Mouse (Mus musculus): Measurements from ENCODE around the gene AA986860. TPM values are rescaled to one million over a fixed set of nuclear protein-coding genes. Genes with fewer than 3 reads are reported as not detected.

AA986860 gene
- polyA plus RNA-seq, 1 experiment from 2014 or later = 0.33 TPM

DNA sequence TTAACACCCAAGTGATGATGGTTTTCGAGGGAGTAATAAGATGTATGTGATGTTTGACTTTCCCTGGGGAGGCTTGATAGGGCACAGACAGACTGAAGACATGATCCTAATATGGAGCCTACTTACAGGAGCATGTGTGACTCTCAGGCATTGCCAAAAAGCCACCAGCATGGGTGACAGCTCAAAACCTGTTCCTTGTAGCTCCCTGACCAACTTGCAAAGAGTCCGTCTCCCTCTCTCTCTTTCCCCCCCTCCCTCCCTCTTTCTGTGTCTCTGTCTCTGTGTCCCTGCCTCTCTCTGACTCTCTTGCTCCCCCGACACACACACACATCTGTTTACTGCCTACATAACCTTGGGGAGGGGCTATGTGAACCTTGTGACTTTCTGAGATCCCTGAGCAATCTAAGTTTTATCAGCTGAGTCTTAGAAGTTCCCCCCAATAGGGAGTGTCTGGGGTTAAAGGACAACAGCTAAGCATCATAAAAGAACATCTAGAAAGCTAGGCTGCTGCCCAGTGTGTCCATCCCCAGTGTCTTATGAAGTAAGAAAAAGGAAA, 6.9 kb downstream of the AA986860 start:
- H3K27ac ChIP-seq = no peak overlapping the region
- no peak overlapping the region for H3K9ac ChIP-seq
- WGBS = 86% methylated on average over 3 of the region's 3 CpGs
- peaks cover 3% of the 10 kb centered on the region; the same call in 1 of the 2 replicates for H3K4me1 ChIP-seq
- H3K27me3 ChIP-seq = no peaks in the 10 kb centered on the region
- no peak for ATAC-seq (ENCODE audit: low FRiP score)
- no peaks in the 10 kb centered on the region for H3K36me3 ChIP-seq (replicated peaks)
- no peak overlapping the region for H3K4me2 ChIP-seq
- H3K4me3 ChIP-seq (replicated peaks) = no peak overlapping the region
- H3K9me3 ChIP-seq = no peaks in the 10 kb centered on the region

- no peak overlapping the region for H3K4me2 ChIP-seq
- no peaks in the 10 kb centered on the region for H3K36me3 ChIP-seq (replicated peaks)
- H3K4me3 ChIP-seq (replicated peaks) = no peak overlapping the region
- ATAC-seq (ENCODE audit: low FRiP score) = no peak
- H3K9me3 ChIP-seq = no peaks in the 10 kb centered on the region
- 0 out of 2 replicates have a peak, but pooled peaks cover under 1% of the 10 kb centered on the region for H3K4me1 ChIP-seq
- H3K27me3 ChIP-seq = no peaks in the 10 kb centered on the region
- no peak overlapping the region for H3K9ac ChIP-seq
- H3K27ac ChIP-seq = no peak overlapping the region
- WGBS = 82% methylated on average over 3 of the region's 3 CpGs
Observed at GRCm38 (mm10) chr1:130739636-130740035, 7.9 kb downstream of the AA986860 start.

DNA sequence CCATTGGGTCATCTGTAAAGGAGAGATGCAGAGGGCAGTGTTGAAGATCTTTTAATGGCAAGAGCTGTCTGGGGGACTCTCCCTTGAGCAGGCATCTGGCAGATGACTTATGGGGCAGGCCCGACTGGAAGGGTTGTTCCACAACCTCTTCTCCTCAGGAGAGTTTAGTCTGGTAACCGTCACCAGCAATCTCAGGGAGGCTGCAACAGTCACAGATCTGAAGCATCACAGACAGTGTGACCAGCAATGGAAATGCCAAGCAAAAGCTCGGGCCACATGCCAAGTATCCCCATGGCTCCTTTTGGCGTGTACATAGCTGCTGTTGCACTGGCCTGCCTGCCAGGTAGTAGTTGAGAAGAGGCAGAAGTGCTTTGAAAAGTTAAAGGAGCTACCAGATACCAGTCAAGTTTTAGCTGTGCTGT, 8.5 kb downstream of the AA986860 start:
- Histone ChIP-seq H3K36me3 (replicated peaks) (no peaks in the 10 kb centered on the region), H3K9me3 (no peaks in the 10 kb centered on the region), H3K4me3 (replicated peaks) (no peak overlapping the region), H3K27me3 (no peaks in the 10 kb centered on the region), H3K4me1 (no peaks in the 10 kb centered on the region), H3K4me2 (no peak overlapping the region), H3K27ac (no peak overlapping the region), H3K9ac (no peak overlapping the region)
- WGBS = 84% methylated on average over 4 of the region's 4 CpGs
- no peak for ATAC-seq (ENCODE audit: low FRiP score)

DNA sequence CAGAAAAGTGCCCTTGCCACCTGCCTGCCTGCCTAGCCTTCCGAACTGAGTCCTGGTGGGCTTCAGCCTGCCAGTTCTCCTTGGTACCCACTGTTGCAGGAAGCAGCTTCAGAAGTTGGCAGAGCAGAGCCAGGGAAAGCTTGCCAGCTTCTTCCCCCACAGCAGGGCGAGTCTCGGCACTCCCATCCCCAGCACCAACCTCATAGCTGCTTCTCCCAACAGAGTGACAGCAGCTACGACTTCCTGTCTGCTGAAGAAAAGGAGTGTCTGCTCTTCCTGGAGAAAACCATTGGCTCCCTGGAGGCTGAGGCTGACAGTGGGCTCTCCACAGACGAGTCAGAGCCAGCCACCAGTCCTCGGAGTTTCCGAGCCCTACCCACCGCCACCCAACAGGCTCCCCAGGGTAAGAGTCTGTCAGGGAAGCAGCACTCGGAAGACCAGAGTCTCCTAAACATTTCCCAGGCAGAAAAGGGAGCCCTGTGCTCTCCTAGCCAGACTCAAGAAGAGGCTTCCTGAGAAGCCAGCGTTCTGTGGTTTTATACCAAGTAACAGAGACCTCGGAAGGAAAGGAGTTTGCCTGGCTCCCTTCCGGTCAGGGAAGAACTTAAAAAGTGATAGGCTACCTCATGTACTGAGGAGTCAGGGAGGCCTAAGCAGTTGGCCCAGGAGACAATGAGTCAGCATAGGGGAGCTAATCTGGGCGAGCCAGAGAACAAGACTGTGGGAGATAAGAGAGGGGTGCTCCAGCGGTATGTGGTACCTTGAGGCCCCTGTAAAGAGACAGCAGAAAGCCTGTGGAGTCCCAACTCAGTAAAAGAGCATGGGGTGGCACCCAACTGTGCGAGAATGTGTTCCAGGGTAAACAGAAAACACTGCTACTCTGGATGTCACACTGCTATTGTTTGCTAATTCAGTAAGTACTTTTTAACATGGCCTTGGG, 9.3 kb downstream of the AA986860 start:
- H3K27ac ChIP-seq = no peak overlapping the region
- H3K9me3 ChIP-seq = no peaks in the 10 kb centered on the region
- WGBS = 60% methylated on average over 15 of the region's 15 CpGs
- H3K27me3 ChIP-seq = no peaks in the 10 kb centered on the region
- no peaks in the 10 kb centered on the region for H3K4me1 ChIP-seq
- no peak overlapping the region for H3K4me3 ChIP-seq (replicated peaks)
- no peak overlapping the region for H3K4me2 ChIP-seq
- H3K36me3 ChIP-seq (replicated peaks) = no peaks in the 10 kb centered on the region
- H3K9ac ChIP-seq = no peak overlapping the region
- no peak for ATAC-seq (ENCODE audit: low FRiP score)

DNA sequence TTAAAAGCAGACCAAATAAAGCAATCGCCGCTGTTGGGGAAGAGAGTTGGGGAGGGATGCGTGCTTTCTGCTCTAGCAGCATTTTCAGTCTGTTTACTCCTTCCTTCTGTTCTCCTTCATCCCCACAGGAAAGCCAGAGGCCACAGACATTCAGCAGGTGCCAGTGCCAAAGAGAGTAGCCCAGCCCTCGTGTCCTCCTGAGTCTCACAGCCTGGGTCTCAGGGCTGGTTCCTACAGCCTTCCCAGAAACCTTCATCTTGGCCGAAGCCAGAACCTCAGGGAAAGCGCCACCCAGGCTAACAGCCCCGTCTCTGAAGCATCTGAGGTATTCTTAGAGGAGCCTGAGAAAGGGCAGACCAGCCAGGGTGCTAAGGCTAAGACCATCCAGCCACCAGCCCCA, 10.4 kb downstream of the AA986860 start:
- Histone ChIP-seq H3K4me2 (no peak overlapping the region), H3K9me3 (no peaks in the 10 kb centered on the region), H3K27ac (no peak overlapping the region), H3K27me3 (no peaks in the 10 kb centered on the region), H3K36me3 (replicated peaks) (no peaks in the 10 kb centered on the region), H3K4me1 (no peaks in the 10 kb centered on the region), H3K4me3 (replicated peaks) (no peak overlapping the region), H3K9ac (no peak overlapping the region)
- no peak for ATAC-seq (ENCODE audit: low FRiP score)
- 85% methylated on average over 7 of the region's 7 CpGs for WGBS

DNA sequence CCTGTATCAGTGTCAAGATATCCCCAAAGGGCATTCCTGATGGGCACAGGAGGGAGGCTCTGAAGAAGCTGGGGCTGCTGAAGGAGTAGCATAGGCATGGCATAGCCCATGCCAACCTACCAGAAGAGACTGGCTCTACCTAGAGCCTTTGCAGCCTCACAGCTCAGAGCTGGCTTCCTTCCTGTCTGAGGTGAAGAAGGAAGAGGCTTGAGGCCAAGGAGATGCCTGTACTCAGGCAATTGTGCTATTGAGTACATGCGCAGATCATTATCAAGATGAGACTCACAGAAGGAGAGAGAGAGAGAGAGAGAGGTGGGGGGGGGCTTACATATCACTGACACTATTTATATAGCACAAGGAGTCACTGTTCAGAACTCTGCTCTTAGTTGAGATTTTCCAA, 12.0 kb downstream of the AA986860 start:
- 100% methylated on average over 1 of the region's 1 CpGs for WGBS
- ATAC-seq (ENCODE audit: low FRiP score) = no peak
- no peak overlapping the region for H3K9ac ChIP-seq
- no peaks in the 10 kb centered on the region for H3K9me3 ChIP-seq
- no peaks in the 10 kb centered on the region for H3K4me1 ChIP-seq
- H3K4me2 ChIP-seq = no peak overlapping the region
- no peaks in the 10 kb centered on the region for H3K36me3 ChIP-seq (replicated peaks)
- H3K27me3 ChIP-seq = no peaks in the 10 kb centered on the region
- H3K4me3 ChIP-seq (replicated peaks) = no peak overlapping the region
- H3K27ac ChIP-seq = no peak overlapping the region

DNA sequence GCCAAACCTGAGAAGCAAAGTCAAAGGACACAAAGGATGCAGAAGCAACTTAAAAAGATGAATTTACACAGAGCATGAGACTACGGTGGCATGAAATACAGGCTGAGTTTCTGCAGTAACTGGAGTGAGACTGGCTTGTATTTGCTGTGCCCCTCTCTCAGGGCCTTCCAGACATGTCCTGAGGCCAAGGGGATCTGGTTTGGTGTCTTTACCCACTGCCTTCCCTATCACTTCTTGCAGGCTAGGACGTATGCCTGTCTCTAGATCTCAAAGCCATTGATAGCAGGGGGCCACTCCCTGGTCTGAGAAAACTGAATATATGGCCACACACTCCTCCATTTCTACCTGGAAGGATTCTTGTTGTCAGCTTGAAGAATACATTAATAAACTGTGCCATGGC, 12.4 kb downstream of the AA986860 start:
- Histone ChIP-seq H3K9me3 (no peaks in the 10 kb centered on the region), H3K27me3 (no peaks in the 10 kb centered on the region), H3K4me2 (no peak overlapping the region), H3K27ac (no peak overlapping the region), H3K9ac (no peak overlapping the region), H3K4me3 (replicated peaks) (no peak overlapping the region), H3K36me3 (replicated peaks) (no peaks in the 10 kb centered on the region), H3K4me1 (no peaks in the 10 kb centered on the region)
- WGBS = 83% methylated on average over 2 of the region's 2 CpGs
- no peak for ATAC-seq (ENCODE audit: low FRiP score)

DNA sequence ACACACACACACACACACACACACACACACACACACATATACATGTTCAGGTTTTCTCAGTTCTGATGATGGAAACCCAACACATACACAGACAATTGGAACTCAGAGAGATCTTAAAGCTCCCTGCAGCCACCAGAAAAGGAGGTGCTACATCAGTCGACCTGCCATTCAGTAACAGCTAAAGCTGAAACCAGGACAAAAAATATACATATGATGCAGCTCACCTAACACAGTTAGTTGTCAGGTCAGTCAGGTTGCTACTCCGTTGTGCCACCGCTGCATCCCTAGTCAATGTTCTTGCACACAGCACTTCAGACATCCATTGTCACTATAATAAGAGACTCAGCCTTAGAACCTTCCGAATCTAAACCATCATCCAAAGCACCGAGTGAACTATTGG, 13.2 kb downstream of the AA986860 start:
- no peaks in the 10 kb centered on the region for H3K36me3 ChIP-seq (replicated peaks)
- H3K27ac ChIP-seq = no peak overlapping the region
- 91% methylated on average over 5 of the region's 5 CpGs for WGBS
- ATAC-seq (ENCODE audit: low FRiP score) = no peak
- no peaks in the 10 kb centered on the region for H3K27me3 ChIP-seq
- H3K4me1 ChIP-seq = no peaks in the 10 kb centered on the region
- H3K9ac ChIP-seq = no peak overlapping the region
- no peaks in the 10 kb centered on the region for H3K9me3 ChIP-seq
- H3K4me3 ChIP-seq (replicated peaks) = no peak overlapping the region
- no peak overlapping the region for H3K4me2 ChIP-seq

DNA sequence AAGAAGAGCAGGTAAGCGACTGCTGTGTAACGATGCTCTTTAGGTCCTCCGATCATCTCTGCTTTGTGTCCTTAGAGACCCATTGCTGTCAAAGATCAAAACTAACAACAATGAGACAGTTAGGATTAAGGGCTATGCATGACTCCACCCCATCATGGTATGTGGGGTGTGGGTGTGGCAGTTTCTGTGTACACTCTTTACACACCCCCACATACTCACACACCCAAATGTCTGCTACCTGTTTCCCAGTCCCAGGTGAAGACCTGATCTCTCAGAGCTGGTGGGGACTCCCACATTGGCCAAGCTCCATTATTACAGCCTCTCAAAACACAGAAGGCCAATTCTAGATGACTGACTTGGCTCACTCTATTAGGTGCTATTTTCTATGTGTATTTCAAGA, 13.8 kb downstream of the AA986860 start:
- Histone ChIP-seq H3K4me2 (no peak overlapping the region), H3K9ac (no peak overlapping the region), H3K27ac (no peak overlapping the region), H3K9me3 (no peaks in the 10 kb centered on the region), H3K4me1 (no peaks in the 10 kb centered on the region), H3K4me3 (replicated peaks) (no peak overlapping the region), H3K27me3 (no peaks in the 10 kb centered on the region), H3K36me3 (replicated peaks) (no peaks in the 10 kb centered on the region)
- ATAC-seq (ENCODE audit: low FRiP score) = no peak
- WGBS = 93% methylated on average over 3 of the region's 3 CpGs

DNA sequence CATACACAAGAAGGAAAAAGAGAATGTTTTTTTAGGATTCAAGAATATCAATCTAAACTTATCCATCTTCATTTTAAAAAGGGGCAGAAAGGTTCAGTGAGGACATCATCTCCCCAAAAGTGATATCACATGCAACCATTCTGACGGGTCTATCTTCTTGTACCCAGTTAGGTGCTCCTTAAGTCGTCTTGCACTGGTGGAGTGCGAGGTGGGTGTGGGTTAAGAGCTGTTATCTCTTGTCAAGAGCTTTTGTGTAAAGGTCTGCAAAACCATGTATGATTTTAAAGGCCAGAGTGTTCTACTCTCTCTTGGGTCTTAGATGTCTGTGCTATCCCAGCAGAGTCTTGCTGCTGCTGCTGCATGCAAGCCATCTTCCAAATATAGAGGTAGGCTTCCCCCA, 15.0 kb downstream of the AA986860 start:
- H3K27ac ChIP-seq = no peak overlapping the region
- 86% methylated on average over 3 of the region's 3 CpGs for WGBS
- no peaks in the 10 kb centered on the region for H3K36me3 ChIP-seq (replicated peaks)
- ATAC-seq (ENCODE audit: low FRiP score) = no peak
- H3K4me1 ChIP-seq = no peaks in the 10 kb centered on the region
- no peaks in the 10 kb centered on the region for H3K27me3 ChIP-seq
- no peak overlapping the region for H3K9ac ChIP-seq
- H3K9me3 ChIP-seq = no peaks in the 10 kb centered on the region
- no peak overlapping the region for H3K4me2 ChIP-seq
- H3K4me3 ChIP-seq (replicated peaks) = no peak overlapping the region

DNA sequence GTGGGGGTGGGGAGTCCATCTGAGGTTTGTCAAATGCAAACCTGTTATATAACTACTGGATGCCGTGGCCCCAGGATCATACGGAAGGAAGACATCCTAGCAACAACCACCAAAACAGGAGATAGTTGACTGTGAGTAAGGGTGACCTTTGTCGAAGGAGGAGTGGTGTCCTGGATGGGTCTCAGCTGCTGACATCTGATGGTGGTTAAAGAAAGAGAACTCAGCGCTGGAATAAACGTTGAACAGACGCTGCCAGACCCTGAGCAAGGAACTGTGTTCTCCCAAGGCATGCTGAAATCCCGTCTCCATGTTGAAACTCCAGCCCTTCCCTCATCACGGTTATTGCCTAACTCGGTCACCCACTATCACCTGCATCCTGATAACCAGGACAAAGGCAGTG, 27.9 kb downstream of the AA986860 start:
- no peak overlapping the region for H3K4me3 ChIP-seq (replicated peaks)
- WGBS = 89% methylated on average over 9 of the region's 9 CpGs
- H3K36me3 ChIP-seq (replicated peaks) = no peaks in the 10 kb centered on the region
- H3K4me2 ChIP-seq = no peak overlapping the region
- H3K27ac ChIP-seq = no peak overlapping the region
- no peak for ATAC-seq (ENCODE audit: low FRiP score)
- H3K9ac ChIP-seq = no peak overlapping the region
- no peaks in the 10 kb centered on the region for H3K9me3 ChIP-seq
- H3K27me3 ChIP-seq = no peaks in the 10 kb centered on the region
- no peaks in the 10 kb centered on the region for H3K4me1 ChIP-seq

GRCm38 (mm10) chr1:130761597-130761996, 29.8 kb downstream of the AA986860 start:
- Histone ChIP-seq H3K9ac (no peak overlapping the region), H3K4me3 (replicated peaks) (no peak overlapping the region), H3K27ac (no peak overlapping the region), H3K4me1 (no peaks in the 10 kb centered on the region), H3K4me2 (no peak overlapping the region), H3K36me3 (replicated peaks) (no peaks in the 10 kb centered on the region), H3K27me3 (no peaks in the 10 kb centered on the region), H3K9me3 (no peaks in the 10 kb centered on the region)
- ATAC-seq (ENCODE audit: low FRiP score) = no peak
- WGBS = 73% methylated on average over 1 of the region's 1 CpGs

Data from forebrain, embryonic 12.5 days (tissue).